11 mouse cellular contexts compared by ENCODE assay signal in the genomic region with DNA sequence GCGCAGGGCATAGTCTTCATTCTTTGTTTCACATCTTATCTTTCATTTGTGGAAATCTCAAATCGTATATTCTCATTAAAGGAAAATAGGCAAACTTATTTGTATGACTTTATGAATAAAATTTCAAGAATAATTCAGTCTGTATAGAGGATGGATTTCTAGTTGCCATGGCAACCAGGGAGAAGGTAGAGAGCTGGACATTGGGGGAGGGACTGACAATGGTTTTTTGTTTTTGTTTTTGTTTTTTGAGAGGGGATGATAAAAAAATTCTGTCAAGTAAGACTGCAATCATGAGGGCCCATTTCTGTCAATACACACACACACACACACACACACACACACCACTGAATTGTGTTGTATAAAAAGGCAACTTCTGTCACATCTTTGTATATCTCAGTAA.
DNase-seq lines count a peak whose midpoint lies in the region; ATAC-seq and TF ChIP-seq lines count a peak whose summit lies in the region.
"Had no signal": no experiment of that assay in that cellular context is flagged by ENCODE, and none has a peak within 500 bp of the region (broad histone marks: within the 10 kb centered on the region; RNA-seq: fewer than 3 reads in every experiment).

No protein-coding gene starts in this region.

- peak; percentile 54 for DNase-seq in midbrain, embryonic 14.5 days
- DNase-seq in midbrain, postnatal 0 days (ENCODE audit: low spot score): peak; percentile 36
- DNase-seq in left cerebral cortex, adult 8-10 months (ENCODE audit: low spot score in 2 of 2): no peak
- DNase-seq in testis, postnatal 14 days (ENCODE audit: low spot score): no peak
- DNase-seq: cerebellum, adult 11-12 months had no signal

- H3K4me3 ChIP-seq in midbrain, embryonic 14.5 days (replicated peaks; ENCODE audit: low read depth, low read length): no peak overlapping the region
- H3K4me3 ChIP-seq in midbrain, embryonic 13.5 days (replicated peaks): no peak overlapping the region
- no peak overlapping the region for H3K4me3 ChIP-seq in midbrain, embryonic 15.5 days
- no peak overlapping the region for H3K4me3 ChIP-seq in midbrain, postnatal 0 days (ENCODE audit: low read depth, low read length)
- H3K4me3 ChIP-seq: embryonic facial prominence, embryonic 10.5 days; embryonic facial prominence, embryonic 12.5 days; forebrain, embryonic 13.5 days; forebrain, embryonic 15.5 days had no signal

- H3K9me3 ChIP-seq in midbrain, embryonic 14.5 days (ENCODE audit: control insufficient read depth, low read length): no peaks in the 10 kb centered on the region
- no peaks in the 10 kb centered on the region for H3K9me3 ChIP-seq in midbrain, embryonic 13.5 days
- H3K9me3 ChIP-seq in midbrain, embryonic 15.5 days: no peaks in the 10 kb centered on the region
- H3K9me3 ChIP-seq in midbrain, postnatal 0 days (ENCODE audit: low read length): no peaks in the 10 kb centered on the region
- H3K9me3 ChIP-seq: embryonic facial prominence, embryonic 10.5 days; embryonic facial prominence, embryonic 12.5 days; forebrain, embryonic 13.5 days; forebrain, embryonic 15.5 days had no signal

- ATAC-seq in midbrain, embryonic 14.5 days (ENCODE audit: low FRiP score, low TSS enrichment): no peak
- no peak for ATAC-seq in midbrain, embryonic 13.5 days
- no peak for ATAC-seq in midbrain, embryonic 15.5 days (replicated peaks)
- ATAC-seq in midbrain, postnatal 0 days (ENCODE audit: low FRiP score): no peak
- ATAC-seq: forebrain, embryonic 13.5 days; forebrain, embryonic 15.5 days had no signal

- 92% methylated on average over 2 of the region's 2 CpGs for WGBS in midbrain, embryonic 14.5 days
- 86% methylated on average over 2 of the region's 2 CpGs for WGBS in midbrain, embryonic 13.5 days
- 84% methylated on average over 2 of the region's 2 CpGs for WGBS in midbrain, embryonic 15.5 days
- 78% methylated on average over 2 of the region's 2 CpGs for WGBS in midbrain, postnatal 0 days

- no peak for TF ChIP-seq CTCF in midbrain, postnatal 0 days (IDR thresholded peaks at IDR 0.05)

- H3K4me1 ChIP-seq in midbrain, embryonic 14.5 days (ENCODE audit: control insufficient read depth, insufficient read depth, low read length): no peaks in the 10 kb centered on the region
- no peaks in the 10 kb centered on the region for H3K4me1 ChIP-seq in midbrain, embryonic 13.5 days (replicated peaks)
- H3K4me1 ChIP-seq in midbrain, embryonic 15.5 days: peaks cover 2% of the 10 kb centered on the region; the same call in 1 of the 2 replicates
- H3K4me1 ChIP-seq in midbrain, postnatal 0 days (ENCODE audit: insufficient read depth, low read length): peaks cover 2% of the 10 kb centered on the region; the same call in 1 of the 2 replicates
- H3K4me1 ChIP-seq: embryonic facial prominence, embryonic 10.5 days; embryonic facial prominence, embryonic 12.5 days; forebrain, embryonic 13.5 days; forebrain, embryonic 15.5 days had no signal

- no peak overlapping the region for H3K9ac ChIP-seq in midbrain, embryonic 14.5 days (replicated peaks; ENCODE audit: low read length)
- no peak overlapping the region for H3K9ac ChIP-seq in midbrain, embryonic 13.5 days (replicated peaks)
- no peak overlapping the region for H3K9ac ChIP-seq in midbrain, embryonic 15.5 days
- no peak overlapping the region for H3K9ac ChIP-seq in midbrain, postnatal 0 days (replicated peaks; ENCODE audit: low read length, poor library complexity, severe bottlenecking)
- H3K9ac ChIP-seq: embryonic facial prominence, embryonic 12.5 days; forebrain, embryonic 13.5 days; forebrain, embryonic 15.5 days had no signal

- 0 out of 2 replicates have a peak overlapping the region, but pooled peaks have one; percentile 41 for H3K27ac ChIP-seq in midbrain, embryonic 14.5 days (replicated peaks; ENCODE audit: low read depth, low read length)
- no peak overlapping the region for H3K27ac ChIP-seq in midbrain, embryonic 13.5 days
- 0 out of 2 replicates have a peak overlapping the region, but pooled peaks have one; percentile 43 for H3K27ac ChIP-seq in midbrain, embryonic 15.5 days
- H3K27ac ChIP-seq in midbrain, postnatal 0 days (ENCODE audit: low read depth, low read length): no peak overlapping the region
- H3K27ac ChIP-seq: embryonic facial prominence, embryonic 10.5 days; embryonic facial prominence, embryonic 12.5 days; forebrain, embryonic 13.5 days; forebrain, embryonic 15.5 days had no signal

- H3K36me3 ChIP-seq in midbrain, embryonic 14.5 days (ENCODE audit: control insufficient read depth, insufficient read depth, low read length): 0 out of 2 replicates have a peak, but pooled peaks cover 3% of the 10 kb centered on the region
- H3K36me3 ChIP-seq in midbrain, embryonic 13.5 days: peaks cover 10% of the 10 kb centered on the region; the same call in 1 of the 2 replicates
- H3K36me3 ChIP-seq in midbrain, embryonic 15.5 days (replicated peaks): no peaks in the 10 kb centered on the region
- H3K36me3 ChIP-seq in midbrain, postnatal 0 days (ENCODE audit: insufficient read depth, low read length): no peaks in the 10 kb centered on the region
- H3K36me3 ChIP-seq: forebrain, embryonic 15.5 days had no signal

- H3K27me3 ChIP-seq in midbrain, embryonic 14.5 days (ENCODE audit: control insufficient read depth, insufficient read depth, low read length): no peaks in the 10 kb centered on the region
- no peaks in the 10 kb centered on the region for H3K27me3 ChIP-seq in midbrain, embryonic 13.5 days
- H3K27me3 ChIP-seq in midbrain, embryonic 15.5 days (replicated peaks): no peaks in the 10 kb centered on the region
- H3K27me3 ChIP-seq in midbrain, postnatal 0 days (ENCODE audit: insufficient read depth, low read length): no peaks in the 10 kb centered on the region
- H3K27me3 ChIP-seq: embryonic facial prominence, embryonic 12.5 days; forebrain, embryonic 13.5 days; forebrain, embryonic 15.5 days had no signal

- no peak overlapping the region for H3K4me2 ChIP-seq in midbrain, embryonic 14.5 days (ENCODE audit: low read length)
- H3K4me2 ChIP-seq in midbrain, embryonic 13.5 days (replicated peaks): no peak overlapping the region
- no peak overlapping the region for H3K4me2 ChIP-seq in midbrain, embryonic 15.5 days
- no peak overlapping the region for H3K4me2 ChIP-seq in midbrain, postnatal 0 days (ENCODE audit: low read depth, low read length, poor library complexity, severe bottlenecking)
- H3K4me2 ChIP-seq: embryonic facial prominence, embryonic 12.5 days; forebrain, embryonic 13.5 days; forebrain, embryonic 15.5 days had no signal

Comparison
In these comparisons a context has a peak if more than half of its experiments do, and no peak if none do; other contexts are left out.
1. H3K27ac ChIP-seq: peak in midbrain, embryonic 14.5 days (single experiment) and midbrain, embryonic 15.5 days (single experiment); none in midbrain, embryonic 13.5 days (single experiment) and midbrain, postnatal 0 days (single experiment).
2. DNase-seq: peak in midbrain, embryonic 14.5 days (single experiment) and midbrain, postnatal 0 days (single experiment); none in left cerebral cortex, adult 8-10 months (0 of 2) and testis, postnatal 14 days (single experiment).